Mouse (Mus musculus) midbrain, embryonic 16.5 days (tissue): Measurements from ENCODE around the gene Cnn1. TPM values are rescaled to one million over a fixed set of nuclear protein-coding genes. Genes with fewer than 3 reads are reported as not detected.

Experiments used
- ATAC-seq: fragments of 200-750 bp; cut with Nextera tagmentation; 2 replicates; pipeline ENCODE4 v1.8.0; 2017; ENCODE audit warnings: moderate TSS enrichment
- H3K27ac ChIP-seq: fragments of 300-500 bp; sonication (generic); 2 replicates; pipeline ENCODE4 v1.5.1; 2014; ENCODE audit warnings: mild to moderate bottlenecking, low read length, mixed read lengths
- H3K27me3 ChIP-seq: fragments of 300-500 bp; sonication (generic); 2 replicates; pipeline ENCODE4 v1.6.1; 2014; ENCODE audit warnings: low read depth, low read length, mixed read lengths; ENCODE audit not compliant: control insufficient read depth, insufficient read depth
- H3K36me3 ChIP-seq: fragments of 300-500 bp; sonication (generic); 2 replicates; pipeline ENCODE4 v1.6.1; 2014; ENCODE audit warnings: mild to moderate bottlenecking, low read length, moderate library complexity, mixed read lengths; ENCODE audit not compliant: control insufficient read depth, insufficient read depth
- H3K4me1 ChIP-seq: fragments of 300-500 bp; sonication (generic); 2 replicates; pipeline ENCODE4 v1.6.1; 2014; ENCODE audit warnings: mild to moderate bottlenecking, low read length, mixed read lengths; ENCODE audit not compliant: control insufficient read depth, insufficient read depth
- H3K4me2 ChIP-seq: fragments of 300-500 bp; sonication (generic); 2 replicates; pipeline ENCODE4 v1.6.1; 2014; ENCODE audit warnings: mild to moderate bottlenecking, low read length, mixed read lengths
- H3K4me3 ChIP-seq: fragments of 300-500 bp; sonication (generic); 2 replicates; pipeline ENCODE4 v1.5.1; 2014; ENCODE audit warnings: low read depth, mild to moderate bottlenecking, low read length, moderate library complexity, mixed read lengths
- H3K9ac ChIP-seq: fragments of 300-500 bp; sonication (generic); 2 replicates; pipeline ENCODE4 v1.6.1; 2014; ENCODE audit warnings: low read depth, low read length, mixed read lengths
- H3K9me3 ChIP-seq: fragments of 300-500 bp; sonication (generic); replicated peaks from 2 replicates; pipeline ENCODE4 v1.6.1; 2014; ENCODE audit warnings: mild to moderate bottlenecking, low read length, mixed read lengths; ENCODE audit not compliant: control insufficient read depth, poor library complexity, severe bottlenecking
- WGBS: fragments of 180-500 bp; shearing (Covaris S2); extraction: QIAGEN DNeasy Blood & Tissue Kit; methylation state at CpG from one replicate; pipeline ENCODE4 v1.1.7; 2014; 5-methylcytosine and 5-hydroxymethylcytosine counted together
- polyA plus RNA-seq: library from polyadenylated mRNA; unstranded; fragments of >200 nt; fragmentation: Nextera tagmentation; extraction: Ambion mirVana; gene quantifications from 2 replicates; pipeline ENCODE4 v1.2.1, GENCODE M21; 2015

Cnn1 gene
- polyA plus RNA-seq, 1 experiment from 2014 or later, result 0.88 TPM

GRCm38 (mm10) chr9:22116740-22117426 is 17.9 kb downstream of the Cnn1 start, which contains the start of gene Elof1:
Gene Elof1 (minus strand): TSS chr9:22117172.
- Histone ChIP-seq H3K36me3 (peaks cover 11% of the 10 kb centered on the region), H3K4me3 (peak within 1 kb of the TSS; percentile 72), H3K27ac (peak within 1 kb of the TSS; percentile 77), H3K9me3 (no peaks in the 10 kb centered on the region), H3K9ac (peak within 1 kb of the TSS; percentile 79), H3K4me1 (peaks cover 15% of the 10 kb centered on the region), H3K27me3 (no peaks in the 10 kb centered on the region), H3K4me2 (peak within 1 kb of the TSS; percentile 97)
- peak; percentile 96 for ATAC-seq
- WGBS, result under 1% methylated on average over 52 of the region's 52 CpGs

DNA sequence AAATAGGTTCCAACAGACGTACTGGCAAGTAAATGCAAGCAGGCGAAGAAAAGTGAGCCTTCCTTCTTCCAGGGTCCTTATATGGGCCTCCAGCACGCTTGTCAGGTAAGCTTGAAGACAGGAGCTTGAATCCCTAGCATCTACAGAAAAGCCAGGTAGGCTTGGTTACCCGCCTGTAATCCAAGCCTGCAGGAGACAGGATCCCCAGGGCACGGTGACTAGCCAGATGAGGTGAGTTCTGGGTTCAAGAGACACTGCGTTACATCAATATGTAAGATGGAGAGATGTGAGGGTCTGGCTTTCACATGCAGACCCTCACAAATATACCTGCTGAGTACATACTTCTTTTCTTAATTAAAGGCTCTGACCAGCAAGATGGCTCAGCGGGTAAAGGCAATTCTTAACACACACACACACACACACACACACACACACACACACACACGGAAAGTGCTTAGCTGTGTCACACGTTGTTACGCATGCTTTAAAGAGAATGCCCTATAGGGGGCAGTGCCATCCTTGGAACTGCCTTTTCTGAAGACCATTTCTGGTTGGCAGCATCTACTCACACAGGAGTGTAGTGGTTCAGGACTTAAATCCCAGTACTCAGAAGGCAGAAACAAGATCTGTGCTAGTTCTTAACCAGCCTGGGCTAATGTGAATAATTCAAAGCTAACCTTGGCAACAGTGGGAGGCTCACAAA is 18.9 kb downstream of the Cnn1 start:
- H3K36me3 ChIP-seq, result peaks cover 1% of the 10 kb centered on the region; the same call in 1 of the 2 replicates
- H3K9ac ChIP-seq, result peak overlapping the region; percentile 73
- 46% methylated on average over 10 of the region's 10 CpGs for WGBS
- H3K4me3 ChIP-seq, result peak overlapping the region; percentile 72
- H3K4me1 ChIP-seq, result peaks cover 15% of the 10 kb centered on the region
- peak overlapping the region; percentile 77; the same call in 1 of the 2 replicates for H3K27ac ChIP-seq
- peak overlapping the region; percentile 97 for H3K4me2 ChIP-seq
- no peak for ATAC-seq
- no peaks in the 10 kb centered on the region for H3K27me3 ChIP-seq
- H3K9me3 ChIP-seq, result no peaks in the 10 kb centered on the region

DNA sequence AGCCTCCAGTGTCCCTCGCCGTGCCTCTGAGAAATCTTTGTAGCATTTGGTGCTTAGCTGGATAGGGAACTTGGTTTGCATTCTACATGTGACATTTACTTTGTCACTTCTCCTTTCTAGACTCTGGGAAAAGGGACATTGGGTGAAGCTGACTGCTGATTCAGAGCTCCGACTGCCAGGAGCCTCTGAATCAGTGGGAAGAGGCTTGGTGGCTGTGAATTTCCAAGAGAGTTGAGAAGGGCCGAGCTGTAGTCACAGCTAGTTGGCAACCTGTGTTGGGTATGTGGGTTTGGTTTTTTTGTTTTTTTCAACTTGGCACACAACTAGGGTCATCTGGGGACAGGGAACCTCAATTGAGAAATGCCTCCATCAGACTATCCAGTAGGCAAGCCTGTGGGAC is 20.5 kb downstream of the Cnn1 start:
- Histone ChIP-seq H3K27me3 (no peaks in the 10 kb centered on the region; the same call in 1 of the 2 replicates), H3K27ac (no peak overlapping the region), H3K4me3 (no peak overlapping the region), H3K36me3 (no peaks in the 10 kb centered on the region), H3K9ac (no peak overlapping the region), H3K4me1 (peaks cover 15% of the 10 kb centered on the region), H3K4me2 (no peak overlapping the region), H3K9me3 (no peaks in the 10 kb centered on the region)
- no peak for ATAC-seq
- 93% methylated on average over 4 of the region's 4 CpGs for WGBS

- no peaks in the 10 kb centered on the region for H3K9me3 ChIP-seq
- no peak overlapping the region for H3K9ac ChIP-seq
- H3K27me3 ChIP-seq, result no peaks in the 10 kb centered on the region; the same call in 1 of the 2 replicates
- H3K36me3 ChIP-seq, result no peaks in the 10 kb centered on the region
- H3K4me3 ChIP-seq, result no peak overlapping the region
- no peak overlapping the region for H3K27ac ChIP-seq
- H3K4me2 ChIP-seq, result no peak overlapping the region
- H3K4me1 ChIP-seq, result peaks cover 5% of the 10 kb centered on the region
- no peak for ATAC-seq
Observed at GRCm38 (mm10) chr9:22121545-22121944, 22.5 kb downstream of the Cnn1 start.

GRCm38 (mm10) chr9:22122005-22122404 is 23.0 kb downstream of the Cnn1 start:
- Histone ChIP-seq H3K27me3 (no peaks in the 10 kb centered on the region; the same call in 1 of the 2 replicates), H3K9ac (no peak overlapping the region)
- WGBS, result 79% methylated on average over 3 of the region's 3 CpGs

GRCm38 (mm10) chr9:22123069-22123609 is 24.1 kb downstream of the Cnn1 start:
- Histone ChIP-seq H3K36me3 (no peaks in the 10 kb centered on the region), H3K4me3 (no peak overlapping the region), H3K27me3 (no peaks in the 10 kb centered on the region; the same call in 1 of the 2 replicates), H3K4me1 (no peaks in the 10 kb centered on the region), H3K4me2 (no peak overlapping the region), H3K9ac (no peak overlapping the region), H3K9me3 (no peaks in the 10 kb centered on the region), H3K27ac (no peak overlapping the region)
- ATAC-seq, result no peak
- 86% methylated on average over 7 of the region's 7 CpGs for WGBS

More at GRCm38 (mm10) chr9:22122005-22122404, 23.0 kb downstream of the Cnn1 start:
- Histone ChIP-seq H3K4me1 (peaks cover 5% of the 10 kb centered on the region), H3K4me3 (no peak overlapping the region), H3K9me3 (no peaks in the 10 kb centered on the region), H3K4me2 (no peak overlapping the region), H3K36me3 (no peaks in the 10 kb centered on the region), H3K27ac (no peak overlapping the region)
- no peak for ATAC-seq

- Histone ChIP-seq H3K4me3 (no peak overlapping the region), H3K36me3 (no peaks in the 10 kb centered on the region), H3K4me1 (no peaks in the 10 kb centered on the region), H3K9ac (no peak overlapping the region), H3K9me3 (no peaks in the 10 kb centered on the region), H3K27ac (no peak overlapping the region), H3K27me3 (no peaks in the 10 kb centered on the region; the same call in 1 of the 2 replicates), H3K4me2 (no peak overlapping the region)
- no peak for ATAC-seq
- 91% methylated on average over 3 of the region's 3 CpGs for WGBS
Observed at GRCm38 (mm10) chr9:22124169-22124568, 25.2 kb downstream of the Cnn1 start.

GRCm38 (mm10) chr9:22125246-22126027 is 26.4 kb downstream of the Cnn1 start:
- H3K9ac ChIP-seq, result no peak overlapping the region
- H3K36me3 ChIP-seq, result no peaks in the 10 kb centered on the region
- 91% methylated on average over 15 of the region's 15 CpGs for WGBS
- H3K27me3 ChIP-seq, result peaks cover 7% of the 10 kb centered on the region
- no peaks in the 10 kb centered on the region for H3K4me1 ChIP-seq
- no peaks in the 10 kb centered on the region for H3K9me3 ChIP-seq
- no peak overlapping the region for H3K27ac ChIP-seq
- H3K4me2 ChIP-seq, result no peak overlapping the region
- ATAC-seq, result no peak
- H3K4me3 ChIP-seq, result no peak overlapping the region
